Mouse (Mus musculus): ENCODE measurements around the gene Sdr9c7. TPM values are rescaled to one million over a fixed set of nuclear protein-coding genes. Genes with fewer than 3 reads are reported as not detected.

Sdr9c7 gene
- 0.69 TPM for polyA plus RNA-seq (2014; fragmentation: Illumina TruSeq; extraction: RNeasy Lipid Tissue Mini Kit (QIAGEN cat#74804); ENCODE audit: low read depth, low replicate concordance)

DNA sequence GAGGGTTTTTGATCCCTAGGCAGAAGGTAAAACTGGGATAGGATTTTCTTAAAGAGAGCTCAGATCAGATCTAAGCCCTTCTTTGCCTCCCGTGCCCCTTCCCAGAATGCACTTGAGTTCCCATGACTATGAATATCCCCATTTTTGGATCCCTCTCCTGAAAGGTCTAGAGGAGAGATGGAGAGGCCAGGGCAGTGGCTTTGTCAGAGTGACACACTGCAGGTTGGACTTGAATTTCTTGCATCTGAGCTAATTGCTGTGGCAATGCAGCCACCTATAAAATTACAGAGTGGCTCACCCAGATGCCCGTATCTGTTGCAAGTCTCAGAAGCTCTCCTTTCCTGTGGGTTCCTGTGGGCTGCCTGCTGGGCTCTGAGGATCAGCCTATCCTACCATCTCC, at the start of gene Sdr9c7:
Gene Sdr9c7, plus strand, starts transcription at position 301 of the 400 bp plus-strand sequence.

GRCm38 (mm10) chr10:127849628-127850027, 48.7 kb upstream of the Sdr9c7 start, which contains the start of gene Rdh19:
Rdh19 (plus strand) TSS chr10:127849928.

DNA sequence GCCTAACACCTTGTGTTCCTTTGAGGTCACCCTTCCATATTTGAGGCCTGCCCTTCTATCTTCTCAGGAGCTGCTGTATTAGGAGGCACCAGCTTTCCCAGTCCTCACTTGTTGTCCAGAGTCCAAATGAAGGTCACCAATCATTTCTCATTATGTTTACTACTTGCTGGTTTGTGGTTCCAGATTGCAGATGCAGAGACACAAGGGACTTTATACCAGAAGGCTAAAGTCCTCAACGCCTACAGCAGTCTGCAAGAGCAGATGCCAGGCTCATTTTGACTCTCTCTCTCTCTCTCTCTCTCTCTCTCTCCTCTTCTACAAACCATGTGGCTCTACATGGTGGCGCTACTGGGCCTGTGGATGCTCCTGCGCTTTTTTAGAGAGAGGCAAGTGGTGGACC, 32.1 kb upstream of the Sdr9c7 start, which contains the start of gene Rdh16f2:
Gene Rdh16f2, plus strand, starts transcription at position 243 of the 400 bp plus-strand sequence.

GRCm38 (mm10) chr10:127888605-127889004, 9.7 kb upstream of the Sdr9c7 start, which contains the start of gene Rdh7:
Rdh7 (minus strand) TSS chr10:127888817.

Other genes with a start within 250 kb of the Sdr9c7 start
- gene Nemp1, start 231.6 kb upstream of the Sdr9c7 start, polyA plus RNA-seq (2014; fragmentation: Illumina TruSeq; extraction: RNeasy Lipid Tissue Mini Kit (QIAGEN cat#74804); ENCODE audit: low read depth, low replicate concordance), result 76.1 TPM
- 2.2 TPM for gene Nab2, start 229.9 kb upstream of the Sdr9c7 start, polyA plus RNA-seq (2014; fragmentation: Illumina TruSeq; extraction: RNeasy Lipid Tissue Mini Kit (QIAGEN cat#74804); ENCODE audit: low read depth, low replicate concordance)
- gene Myo1a, start 193.3 kb upstream of the Sdr9c7 start, polyA plus RNA-seq (2014; fragmentation: Illumina TruSeq; extraction: RNeasy Lipid Tissue Mini Kit (QIAGEN cat#74804); ENCODE audit: low read depth, low replicate concordance), result 2.4 TPM
- not detected for gene Tac2, start 174.0 kb upstream of the Sdr9c7 start, polyA plus RNA-seq (2014; fragmentation: Illumina TruSeq; extraction: RNeasy Lipid Tissue Mini Kit (QIAGEN cat#74804); ENCODE audit: low read depth, low replicate concordance)
- 2.0 TPM for gene Zbtb39, start 159.0 kb upstream of the Sdr9c7 start, polyA plus RNA-seq (2014; fragmentation: Illumina TruSeq; extraction: RNeasy Lipid Tissue Mini Kit (QIAGEN cat#74804); ENCODE audit: low read depth, low replicate concordance)
- gene Gpr182, start 146.8 kb upstream of the Sdr9c7 start, polyA plus RNA-seq (2014; fragmentation: Illumina TruSeq; extraction: RNeasy Lipid Tissue Mini Kit (QIAGEN cat#74804); ENCODE audit: low read depth, low replicate concordance), result 0.13 TPM
- gene Rdh1, start 138.8 kb upstream of the Sdr9c7 start, polyA plus RNA-seq (2014; fragmentation: Illumina TruSeq; extraction: RNeasy Lipid Tissue Mini Kit (QIAGEN cat#74804); ENCODE audit: low read depth, low replicate concordance), result 0.04 TPM
- gene Rdh16f1, start 138.7 kb upstream of the Sdr9c7 start, polyA plus RNA-seq (2014; fragmentation: Illumina TruSeq; extraction: RNeasy Lipid Tissue Mini Kit (QIAGEN cat#74804); ENCODE audit: low read depth, low replicate concordance), result not detected
- gene Rdh9, start 122.1 kb upstream of the Sdr9c7 start, polyA plus RNA-seq (2014; fragmentation: Illumina TruSeq; extraction: RNeasy Lipid Tissue Mini Kit (QIAGEN cat#74804); ENCODE audit: low read depth, low replicate concordance), result 0.45 TPM
- gene Rdh16, start 97.4 kb upstream of the Sdr9c7 start, polyA plus RNA-seq (2014; fragmentation: Illumina TruSeq; extraction: RNeasy Lipid Tissue Mini Kit (QIAGEN cat#74804); ENCODE audit: low read depth, low replicate concordance), result 0.13 TPM
- gene Rdh19, start 48.6 kb upstream of the Sdr9c7 start, polyA plus RNA-seq (2014; fragmentation: Illumina TruSeq; extraction: RNeasy Lipid Tissue Mini Kit (QIAGEN cat#74804); ENCODE audit: low read depth, low replicate concordance), result not detected
- gene Rdh16f2, start 32.0 kb upstream of the Sdr9c7 start, polyA plus RNA-seq (2014; fragmentation: Illumina TruSeq; extraction: RNeasy Lipid Tissue Mini Kit (QIAGEN cat#74804); ENCODE audit: low read depth, low replicate concordance), result not detected
- not detected for gene Rdh7, start 9.7 kb upstream of the Sdr9c7 start, polyA plus RNA-seq (2014; fragmentation: Illumina TruSeq; extraction: RNeasy Lipid Tissue Mini Kit (QIAGEN cat#74804); ENCODE audit: low read depth, low replicate concordance)
- not detected for gene Hsd17b6, start 109.1 kb downstream of the Sdr9c7 start, polyA plus RNA-seq (2014; fragmentation: Illumina TruSeq; extraction: RNeasy Lipid Tissue Mini Kit (QIAGEN cat#74804); ENCODE audit: low read depth, low replicate concordance)
- 23.5 TPM for gene Prim1, start 116.7 kb downstream of the Sdr9c7 start, polyA plus RNA-seq (2014; fragmentation: Illumina TruSeq; extraction: RNeasy Lipid Tissue Mini Kit (QIAGEN cat#74804); ENCODE audit: low read depth, low replicate concordance)
- gene Naca, start 137.1 kb downstream of the Sdr9c7 start, polyA plus RNA-seq (2014; fragmentation: Illumina TruSeq; extraction: RNeasy Lipid Tissue Mini Kit (QIAGEN cat#74804); ENCODE audit: low read depth, low replicate concordance), result 988 TPM
- gene Ptges3, start 160.4 kb downstream of the Sdr9c7 start, polyA plus RNA-seq (2014; fragmentation: Illumina TruSeq; extraction: RNeasy Lipid Tissue Mini Kit (QIAGEN cat#74804); ENCODE audit: low read depth, low replicate concordance), result 541 TPM
- gene Atp5b, start 184.8 kb downstream of the Sdr9c7 start, polyA plus RNA-seq (2014; fragmentation: Illumina TruSeq; extraction: RNeasy Lipid Tissue Mini Kit (QIAGEN cat#74804); ENCODE audit: low read depth, low replicate concordance), result 333 TPM
- 58.1 TPM for gene Baz2a, start 193.1 kb downstream of the Sdr9c7 start, polyA plus RNA-seq (2014; fragmentation: Illumina TruSeq; extraction: RNeasy Lipid Tissue Mini Kit (QIAGEN cat#74804); ENCODE audit: low read depth, low replicate concordance)